Mouse (Mus musculus): ENCODE results near the gene Atraid.

DNA sequence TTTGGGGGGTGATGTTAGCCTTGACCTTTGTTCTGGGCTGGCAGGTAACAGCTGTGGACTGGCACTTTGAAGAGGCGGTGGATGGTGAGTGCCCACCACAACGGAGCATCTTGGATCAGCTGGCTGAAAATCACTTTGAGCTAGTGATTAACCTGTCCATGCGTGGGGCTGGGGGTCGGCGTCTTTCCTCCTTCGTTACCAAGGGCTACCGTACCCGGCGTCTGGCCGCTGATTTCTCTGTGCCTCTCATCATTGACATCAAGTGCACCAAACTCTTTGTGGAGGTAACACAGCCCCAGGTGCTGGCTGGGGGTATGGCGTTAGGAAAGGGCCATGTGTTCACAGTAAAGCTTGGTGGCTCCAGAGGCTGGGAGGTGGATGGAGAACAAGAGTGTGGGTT, 23.7 kb downstream of the Atraid start:
- TF ChIP-seq CTCF (IDR thresholded peaks at IDR 0.05; ENCODE audit: borderline replicate concordance, insufficient read depth, low read length): no peak
- TF ChIP-seq POLR2A (IDR thresholded peaks at IDR 0.05; ENCODE audit: low read depth, low read length): no peak

All from embryonic fibroblast, embryonic 13.5 days (primary cell).